In the genomic region with DNA sequence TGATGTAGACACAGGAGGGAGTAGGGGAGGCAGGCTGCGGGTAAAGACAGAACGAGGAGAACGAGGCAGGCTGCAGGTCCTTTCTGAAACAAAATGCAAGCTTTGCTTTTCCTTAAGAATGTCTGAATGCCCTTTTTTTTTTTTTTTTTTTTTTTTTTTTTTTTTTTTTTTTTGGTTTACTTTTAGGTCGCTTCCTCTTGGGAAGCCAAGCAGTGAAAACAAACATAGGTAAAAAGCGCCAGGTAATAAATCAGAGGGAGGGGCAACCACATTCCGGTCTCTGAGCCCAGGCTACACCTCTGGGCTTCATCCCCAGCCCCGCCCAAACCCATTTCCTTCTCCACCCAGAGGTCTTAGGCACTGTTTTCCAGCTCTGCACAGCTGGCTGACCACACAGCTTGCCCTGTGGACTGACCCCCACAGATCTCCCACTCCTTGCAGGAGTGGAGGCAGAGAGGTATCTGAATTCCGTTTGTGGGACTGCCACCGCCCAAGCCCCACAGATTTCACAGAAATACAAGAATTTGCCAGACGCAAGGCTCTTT, we compare ENCODE assay signal across 12 mouse cellular contexts. TPM values are rescaled to one million over a fixed set of nuclear protein-coding genes. Genes with fewer than 3 reads are reported as not detected.
DNase-seq lines count a peak whose midpoint lies in the region; ATAC-seq and TF ChIP-seq lines count a peak whose summit lies in the region.
"Had no signal": no experiment of that assay in that cellular context is flagged by ENCODE, and none has a peak within 500 bp of the region (broad histone marks: within the 10 kb centered on the region; RNA-seq: fewer than 3 reads in every experiment).

No protein-coding gene starts in this region.

- H3K27me3 ChIP-seq in ES-Bruce4 (ENCODE audit: control insufficient read depth, insufficient read depth, low read length, poor library complexity, severe bottlenecking): no peaks in the 10 kb centered on the region
- 0 out of 2 replicates have a peak, but pooled peaks cover 6% of the 10 kb centered on the region for H3K27me3 ChIP-seq in intestine, embryonic 14.5 days (replicated peaks; ENCODE audit: control insufficient read depth, insufficient read depth, low read length)
- H3K27me3 ChIP-seq in limb, embryonic 14.5 days (ENCODE audit: control insufficient read depth, insufficient read depth, low read length): peaks cover 11% of the 10 kb centered on the region; the same call in 1 of the 2 replicates

- H3K9ac ChIP-seq in ES-Bruce4 (ENCODE audit: low read depth, poor library complexity, severe bottlenecking): peak overlapping the region; percentile 35
- no peak overlapping the region for H3K9ac ChIP-seq in intestine, embryonic 14.5 days (ENCODE audit: low read length)
- H3K9ac ChIP-seq in limb, embryonic 14.5 days (ENCODE audit: low read depth, low read length, severe bottlenecking): no peak overlapping the region

- WGBS in intestine, embryonic 14.5 days: 24% methylated on average over 10 of the region's 10 CpGs
- WGBS in limb, embryonic 14.5 days: 33% methylated on average over 10 of the region's 10 CpGs

- peak; percentile 3 for DNase-seq in adrenal gland, postnatal 25 days
- DNase-seq in adrenal gland, postnatal 10 days: no peak
- peak; percentile 70 for DNase-seq in intestine, embryonic 14.5 days (ENCODE audit: low spot score)
- no peak for DNase-seq in limb, embryonic 14.5 days (ENCODE audit: low spot score)
- DNase-seq in cerebellum, postnatal 10 days: no peak
- DNase-seq in embryo, embryonic 10 days (ENCODE audit: low spot score): no peak
- DNase-seq in urinary bladder, postnatal 36 days (ENCODE audit: low spot score in 2 of 2): no peak
- DNase-seq: adrenal gland, adult 2 months; right cerebral cortex, postnatal 4 days had no signal

- H3K4me2 ChIP-seq in intestine, embryonic 14.5 days (ENCODE audit: low read length): peak overlapping the region; percentile 54
- H3K4me2 ChIP-seq in limb, embryonic 14.5 days (replicated peaks; ENCODE audit: low read depth, low read length, severe bottlenecking): peak overlapping the region; percentile 56

- peak; percentile 73 for TF ChIP-seq EP300 in ES-Bruce4 (IDR thresholded peaks at IDR 0.05; ENCODE audit: insufficient read depth, low read depth, low read length)

- no peak for TF ChIP-seq CTCF in ES-Bruce4 (IDR thresholded peaks at IDR 0.05; ENCODE audit: low read depth, low read length)

- peak overlapping the region; percentile 84 for H3K27ac ChIP-seq in ES-Bruce4 (ENCODE audit: insufficient read depth, low read length)
- no peak overlapping the region for H3K27ac ChIP-seq in intestine, embryonic 14.5 days (ENCODE audit: low read depth)
- H3K27ac ChIP-seq in limb, embryonic 14.5 days (replicated peaks; ENCODE audit: low read depth, low read length): no peak overlapping the region

- H3K4me1 ChIP-seq in ES-Bruce4 (ENCODE audit: control insufficient read depth, insufficient read depth, low read length): no peaks in the 10 kb centered on the region
- peaks cover 8% of the 10 kb centered on the region; the same call in 1 of the 2 replicates for H3K4me1 ChIP-seq in intestine, embryonic 14.5 days (replicated peaks; ENCODE audit: control insufficient read depth, insufficient read depth, low read length)
- peaks cover 6% of the 10 kb centered on the region for H3K4me1 ChIP-seq in limb, embryonic 14.5 days (ENCODE audit: control insufficient read depth, insufficient read depth, low read length)

- H3K9me3 ChIP-seq in ES-Bruce4 (replicated peaks; ENCODE audit: control insufficient read depth, insufficient read depth, low read length, poor library complexity, severe bottlenecking): no peaks in the 10 kb centered on the region
- 0 out of 2 replicates have a peak, but pooled peaks cover 2% of the 10 kb centered on the region for H3K9me3 ChIP-seq in intestine, embryonic 14.5 days (ENCODE audit: control insufficient read depth, low read length)
- no peaks in the 10 kb centered on the region for H3K9me3 ChIP-seq in limb, embryonic 14.5 days (ENCODE audit: control insufficient read depth, low read length)
- H3K9me3 ChIP-seq: midbrain, embryonic 10.5 days had no signal

- H3K4me3 ChIP-seq in ES-Bruce4 (ENCODE audit: low read depth, low read length): peak overlapping the region; percentile 69
- H3K4me3 ChIP-seq in intestine, embryonic 14.5 days (ENCODE audit: low read depth, low read length): peak overlapping the region; percentile 32; the same call in 1 of the 2 replicates
- H3K4me3 ChIP-seq in limb, embryonic 14.5 days (replicated peaks; ENCODE audit: low read length): peak overlapping the region; percentile 36; the same call in 1 of the 2 replicates

- H3K36me3 ChIP-seq in ES-Bruce4 (ENCODE audit: control insufficient read depth, insufficient read depth, low read length, poor library complexity, severe bottlenecking): no peaks in the 10 kb centered on the region
- no peaks in the 10 kb centered on the region; the same call in 1 of the 2 replicates for H3K36me3 ChIP-seq in intestine, embryonic 14.5 days (ENCODE audit: control insufficient read depth, insufficient read depth, low read length)
- peaks cover 5% of the 10 kb centered on the region; the same call in 1 of the 2 replicates for H3K36me3 ChIP-seq in limb, embryonic 14.5 days (ENCODE audit: control insufficient read depth, insufficient read depth, low read length)

- no peak; the same call in 1 of the 2 replicates for ATAC-seq in intestine, embryonic 14.5 days (replicated peaks; ENCODE audit: low FRiP score, low TSS enrichment, low read depth)
- ATAC-seq in limb, embryonic 14.5 days (ENCODE audit: low FRiP score, low read depth): no peak

- no peak for TF ChIP-seq POLR2A in ES-Bruce4 (IDR thresholded peaks at IDR 0.05; ENCODE audit: insufficient read depth, low read length)
- no peak for TF ChIP-seq POLR2A in limb, embryonic 14.5 days (IDR thresholded peaks at IDR 0.05; ENCODE audit: borderline replicate concordance, extremely low read depth, insufficient read depth, insufficient read length)

RNA-seq across cellular contexts. Expression of a gene that starts 15.8 kb away (rescaled TPM):
- total RNA-seq in adrenal gland, postnatal 25 days (2021): 0.30 TPM in 1 of 2 replicates, not detected in the other
- under 1 TPM; 0.67 to 0.69 TPM for total RNA-seq in adrenal gland, postnatal 10 days (2021)
- polyA plus RNA-seq in ES-Bruce4 (2011; ENCODE audit: insufficient read depth, insufficient read length, low read depth, missing spikeins): 0.93 TPM in 1 of 2 replicates, not detected in the other
- 1.4 and 2.1 TPM in 2 replicates for polyA plus RNA-seq in intestine, embryonic 14.5 days (2014; fragmentation: Nextera tagmentation; extraction: Ambion mirVana)
- polyA plus RNA-seq in limb, embryonic 14.5 days (2012; rRNA removed): 0.26 and 0.39 TPM in 2 replicates
- 0.55 and 0.84 TPM in 2 replicates for polyA plus RNA-seq in limb, embryonic 14.5 days (2014; fragmentation: Nextera tagmentation; extraction: Ambion mirVana)
- total RNA-seq: hematopoietic stem cell, adult 5-6 weeks had no signal
- polyA plus RNA-seq: adrenal gland, adult 2 months had no signal

RNA-seq across cellular contexts. Expression of a gene that starts 34.1 kb away (rescaled TPM):
- 18.7 and 18.8 TPM in 2 replicates for total RNA-seq in adrenal gland, postnatal 25 days (2021)
- total RNA-seq in adrenal gland, postnatal 10 days (2021): 10 to 100 TPM; 25.2 to 26.5 TPM
- polyA plus RNA-seq in ES-Bruce4 (2011; ENCODE audit: insufficient read depth, insufficient read length, low read depth, missing spikeins): 43.8 and 50.7 TPM in 2 replicates
- polyA plus RNA-seq in intestine, embryonic 14.5 days (2014; fragmentation: Nextera tagmentation; extraction: Ambion mirVana): 13.6 and 16.5 TPM in 2 replicates
- 4.4 and 9.8 TPM in 2 replicates for polyA plus RNA-seq in limb, embryonic 14.5 days (2012; rRNA removed)
- polyA plus RNA-seq in limb, embryonic 14.5 days (2014; fragmentation: Nextera tagmentation; extraction: Ambion mirVana): 13.3 and 14.3 TPM in 2 replicates

Comparison
In these comparisons a context has a peak if more than half of its experiments do, and no peak if none do; other contexts are left out.
1. DNase-seq: peak in adrenal gland, postnatal 25 days (single experiment) and intestine, embryonic 14.5 days (single experiment); none in adrenal gland, postnatal 10 days (single experiment), limb, embryonic 14.5 days (single experiment), cerebellum, postnatal 10 days (0 of 2), embryo, embryonic 10 days (single experiment) and urinary bladder, postnatal 36 days (0 of 2).
2. Peak in every context shown above with its lines, with median percentiles within 50 percentile points of each other: H3K4me3 ChIP-seq.